Mouse (Mus musculus) urinary bladder, adult 2 months (tissue): ENCODE results near the gene Atp8a2. TPM values are rescaled to one million over a fixed set of nuclear protein-coding genes. Genes with fewer than 3 reads are reported as not detected.
"Not testable (repeated sequence)": the region's sequence is repeated elsewhere in the genome, so short reads cannot be mapped to it uniquely, and the experiment has no call there.

Source experiments
- DNase-seq: peaks from one replicate; pipeline ENCODE4 v3.0.0; 2022; ENCODE audit warnings: low spot score
- polyA plus RNA-seq: library from polyadenylated mRNA; depleted of rRNA; stranded (reverse); fragments of >200 nt; gene quantifications from 2 replicates; pipeline ENCODE4 v1.2.3, GENCODE M21; 2012

Atp8a2 gene
- polyA plus RNA-seq, 1 experiment: 1.4 TPM

DNA sequence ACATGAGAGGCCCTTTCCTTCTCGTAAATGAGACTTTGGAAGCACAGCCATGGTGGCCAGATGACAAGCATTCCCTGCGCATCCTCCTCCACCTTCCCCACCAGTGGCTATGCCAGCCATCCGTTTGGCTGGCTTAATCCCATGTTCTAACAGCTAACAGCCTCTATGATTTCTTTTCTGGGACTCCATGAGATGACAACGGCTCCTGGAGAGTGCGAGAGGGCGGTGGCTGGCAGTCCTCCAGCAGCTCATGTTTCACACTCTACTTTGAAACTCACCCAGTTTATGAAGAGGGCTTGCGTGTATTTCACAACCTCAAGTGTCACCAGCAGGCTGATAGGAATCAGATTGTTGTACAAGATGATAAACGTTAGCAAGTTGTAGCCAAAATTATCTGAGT lies 170.3 kb downstream of the Atp8a2 start:
- DNase-seq: no peak

GRCm38 (mm10) chr14:60015891-60016290 lies 181.1 kb downstream of the Atp8a2 start:
- DNase-seq: peak; percentile 45

DNA sequence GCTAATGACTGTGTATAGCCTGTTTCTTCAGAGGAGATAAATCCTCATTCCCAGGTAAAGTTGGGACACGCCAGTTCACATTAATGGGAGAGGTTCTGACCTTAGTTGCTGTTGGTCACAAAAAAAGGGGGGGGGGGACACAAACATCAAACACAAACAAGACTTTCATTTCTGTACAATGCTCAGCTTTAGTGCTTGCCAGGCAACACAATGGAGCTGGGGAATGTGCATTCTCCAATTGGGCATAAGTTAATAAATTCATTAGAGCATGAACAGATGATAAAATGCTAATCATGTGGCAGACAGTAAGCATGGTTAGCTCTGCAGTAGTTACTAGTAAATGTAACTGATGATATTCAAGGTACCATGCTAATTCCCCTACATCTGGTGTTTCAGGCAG lies 195.2 kb downstream of the Atp8a2 start:
- no peak for DNase-seq

- no peak for DNase-seq
Measured at GRCm38 (mm10) chr14:59988860-59989259, 208.1 kb downstream of the Atp8a2 start.

DNA sequence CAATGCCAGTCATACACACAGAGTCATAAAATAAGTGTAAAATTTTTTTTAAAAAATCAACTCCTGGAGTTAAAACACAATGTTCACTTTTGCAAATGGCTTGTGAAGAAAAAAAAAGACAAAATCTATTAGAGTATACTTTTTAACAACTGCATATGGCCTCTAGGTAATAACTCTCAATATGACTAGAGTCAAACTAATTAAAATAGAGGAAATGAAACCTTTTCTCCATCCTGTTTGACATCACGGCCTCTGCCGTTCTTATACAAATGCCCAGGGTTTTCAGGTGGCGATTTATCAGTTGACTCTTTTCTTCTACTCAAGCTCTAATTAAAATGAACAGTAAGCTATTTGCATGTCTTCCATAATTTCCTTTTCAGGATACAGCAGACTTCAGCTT lies 209.0 kb downstream of the Atp8a2 start:
- no peak for DNase-seq

DNA sequence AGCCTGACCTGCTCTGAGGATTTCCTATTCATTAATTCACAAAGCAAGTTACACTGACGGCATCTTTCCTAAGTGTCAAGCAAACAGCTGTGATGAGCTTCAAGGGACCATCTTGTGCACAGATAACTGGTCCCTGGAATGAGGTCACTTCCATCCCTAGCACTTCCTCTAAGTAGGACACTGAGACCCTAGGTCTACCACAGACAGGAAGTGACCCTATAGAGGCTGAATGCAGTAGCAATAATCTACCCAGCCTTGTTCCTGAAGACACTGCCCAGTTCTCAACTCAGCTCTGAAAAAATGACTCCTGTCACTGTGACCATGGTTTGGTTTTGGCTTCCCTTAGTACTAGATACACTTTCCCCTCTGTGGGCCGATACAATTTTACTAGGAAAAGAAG lies 219.0 kb downstream of the Atp8a2 start:
- DNase-seq: no peak

DNA sequence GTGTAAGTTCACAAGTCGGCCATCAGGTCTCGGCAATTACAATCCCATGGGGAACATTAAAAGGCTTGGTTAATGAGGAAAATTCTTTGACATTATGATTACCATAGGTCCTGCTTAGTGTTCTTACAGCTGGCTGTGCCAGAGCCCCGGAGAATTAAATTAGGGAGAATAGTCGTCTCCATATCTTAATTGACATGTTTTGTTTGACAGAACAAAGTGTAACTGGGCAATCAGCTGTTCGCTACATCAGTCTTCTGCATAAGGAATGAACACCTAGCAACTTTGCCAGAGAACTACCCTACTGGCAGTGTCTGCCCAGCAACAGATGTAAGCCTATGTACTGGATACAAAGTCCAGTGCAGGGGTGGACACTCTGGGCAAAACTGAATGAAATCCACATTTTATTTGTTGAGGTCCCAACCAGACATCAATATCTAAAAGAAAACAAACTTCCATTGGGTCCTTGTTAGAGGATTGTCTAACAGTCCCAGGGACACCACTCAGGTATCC lies 225.7 kb downstream of the Atp8a2 start:
- no peak for DNase-seq

DNA sequence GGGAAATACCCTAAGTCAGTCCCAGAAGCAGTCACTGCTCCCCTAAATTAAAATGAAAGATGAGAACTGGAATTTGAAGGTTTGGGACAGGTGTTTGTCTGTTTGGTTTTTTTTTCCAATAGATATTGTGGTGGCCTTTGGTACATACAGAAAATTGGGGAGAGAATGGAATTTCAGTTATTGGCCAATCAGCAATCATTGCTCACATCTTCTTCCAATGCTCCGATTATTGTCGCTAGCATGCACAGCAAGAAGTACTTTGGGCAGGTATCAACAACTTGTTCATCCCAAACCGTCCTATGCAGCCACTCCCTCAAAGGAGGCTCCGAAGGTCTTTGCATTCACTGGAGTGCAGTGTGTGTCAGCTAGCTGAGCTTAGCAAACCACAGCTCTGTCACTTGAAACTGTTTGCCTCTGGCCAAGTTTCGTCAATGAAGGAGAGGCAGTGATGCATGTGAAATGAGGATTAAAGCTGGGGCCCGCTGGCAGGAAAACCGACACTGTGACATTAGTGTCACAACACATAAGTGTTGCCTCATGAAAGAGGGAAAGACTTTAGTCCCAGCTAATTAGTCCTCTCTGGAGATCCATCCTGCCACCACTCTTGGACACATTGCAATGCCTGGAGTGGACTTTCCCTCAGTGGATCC lies 227.4 kb downstream of the Atp8a2 start:
- no peak for DNase-seq

GRCm38 (mm10) chr14:59967847-59968550 lies 229.0 kb downstream of the Atp8a2 start:
- no peak for DNase-seq

DNA sequence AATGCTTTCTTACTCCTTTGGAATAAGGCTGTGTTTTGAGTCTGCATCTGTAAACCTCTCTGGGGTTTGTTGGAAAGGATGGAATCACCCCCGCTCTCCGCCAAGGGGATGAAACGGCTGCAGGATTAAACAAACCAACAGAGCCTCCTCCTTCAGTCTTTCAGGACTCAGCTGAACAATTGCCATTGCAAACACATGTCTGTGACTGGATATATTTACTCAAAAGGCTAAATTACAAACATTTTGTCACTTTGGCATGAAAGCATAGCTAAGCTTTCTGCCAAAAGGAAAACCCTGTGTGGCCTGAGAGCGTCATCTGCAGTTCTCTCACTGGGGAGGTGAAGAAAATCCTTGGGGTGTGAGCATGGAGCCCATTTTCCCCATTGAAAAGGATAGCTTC lies 230.0 kb downstream of the Atp8a2 start:
- DNase-seq: no peak

GRCm38 (mm10) chr14:59964569-59964968 lies 232.4 kb downstream of the Atp8a2 start:
- no peak for DNase-seq

DNA sequence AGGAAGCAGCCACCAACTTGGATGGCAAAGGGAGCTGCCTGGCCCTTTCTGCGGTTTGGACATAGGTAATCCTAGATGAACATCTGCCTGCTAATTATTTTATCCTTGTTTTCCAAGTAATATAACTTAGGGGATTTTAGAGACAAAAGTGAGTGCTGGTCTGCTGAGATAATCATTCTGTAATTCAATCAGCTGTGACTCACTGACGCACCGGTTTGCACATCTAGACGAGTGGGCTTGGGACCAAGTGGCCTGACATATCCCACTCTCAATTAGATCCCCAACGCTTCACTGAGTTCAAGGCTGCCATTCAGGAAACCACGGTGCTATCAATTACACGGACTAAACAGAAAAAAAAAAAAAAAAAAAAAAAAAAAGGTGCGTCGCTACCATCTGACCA lies 236.0 kb downstream of the Atp8a2 start:
- no peak for DNase-seq

DNA sequence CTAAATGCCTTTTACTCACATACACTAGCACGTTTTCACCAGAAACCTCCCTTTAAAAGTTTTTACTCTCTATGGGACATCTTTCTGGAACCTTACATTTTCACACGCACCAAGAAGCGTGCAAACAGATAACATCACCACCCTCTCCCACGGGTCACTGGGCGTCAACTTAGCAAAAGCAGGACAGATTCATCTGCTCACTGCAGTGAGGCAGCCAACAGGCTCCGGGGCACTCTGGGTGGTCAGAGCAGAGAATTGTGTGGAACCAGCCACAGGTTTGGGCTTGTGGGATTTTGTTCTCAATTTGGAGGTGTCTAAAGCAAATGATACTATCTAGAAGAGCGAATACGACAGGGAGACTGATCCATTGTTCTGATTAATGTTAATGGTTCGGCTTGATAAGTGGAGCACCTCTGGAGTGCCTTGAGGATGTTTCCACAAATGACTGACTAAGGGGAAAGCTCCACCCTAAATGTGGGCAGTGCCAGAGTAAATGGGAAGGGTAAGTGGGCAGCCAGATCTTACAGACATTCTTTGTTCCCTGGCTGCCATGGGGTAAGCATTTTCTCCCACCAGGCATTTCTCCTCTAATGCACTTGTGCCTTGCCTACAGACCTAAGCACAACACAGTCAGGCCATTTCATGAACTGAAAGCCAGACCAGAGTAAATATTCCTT lies 236.6 kb downstream of the Atp8a2 start:
- DNase-seq: no peak

GRCm38 (mm10) chr14:59959723-59960122 lies 237.3 kb downstream of the Atp8a2 start:
- DNase-seq: no peak

- DNase-seq: no peak
Measured at GRCm38 (mm10) chr14:59949983-59950382, 247.0 kb downstream of the Atp8a2 start.

GRCm38 (mm10) chr14:59942864-59943611 lies 253.9 kb downstream of the Atp8a2 start:
- DNase-seq: peak; percentile 39

- DNase-seq: no peak
Measured at GRCm38 (mm10) chr14:59942199-59942598, 254.8 kb downstream of the Atp8a2 start.

GRCm38 (mm10) chr14:59932355-59932754 lies 264.6 kb downstream of the Atp8a2 start:
- no peak for DNase-seq

- DNase-seq: no peak
Measured at GRCm38 (mm10) chr14:59931412-59932058, 265.4 kb downstream of the Atp8a2 start.

- DNase-seq: not testable (repeated sequence)
Measured at GRCm38 (mm10) chr14:59929190-59929589, 267.8 kb downstream of the Atp8a2 start.

GRCm38 (mm10) chr14:59928781-59929180 lies 268.2 kb downstream of the Atp8a2 start:
- no peak for DNase-seq

DNA sequence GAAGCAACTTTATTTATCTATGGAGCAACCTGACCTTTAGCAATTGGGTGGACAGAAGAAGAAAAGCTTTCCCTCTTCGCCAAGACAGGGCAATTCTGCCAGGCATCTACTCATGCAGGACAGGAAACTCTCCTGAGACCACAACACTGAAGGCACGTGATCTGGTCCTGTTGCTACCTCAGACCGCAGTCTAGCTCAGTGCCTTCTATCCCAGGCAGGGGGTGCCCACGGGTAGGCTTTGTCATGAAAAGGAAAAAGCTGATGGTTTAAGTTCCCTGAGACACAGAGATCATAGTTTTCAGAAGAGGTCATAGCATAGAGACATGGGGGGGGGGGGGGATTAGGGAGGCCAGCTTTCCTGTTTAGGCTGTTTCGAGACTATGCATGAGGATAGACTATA lies 269.2 kb downstream of the Atp8a2 start:
- no peak for DNase-seq
